Comparison of ENCODE assay signal across 8 mouse cellular contexts in the genomic region with DNA sequence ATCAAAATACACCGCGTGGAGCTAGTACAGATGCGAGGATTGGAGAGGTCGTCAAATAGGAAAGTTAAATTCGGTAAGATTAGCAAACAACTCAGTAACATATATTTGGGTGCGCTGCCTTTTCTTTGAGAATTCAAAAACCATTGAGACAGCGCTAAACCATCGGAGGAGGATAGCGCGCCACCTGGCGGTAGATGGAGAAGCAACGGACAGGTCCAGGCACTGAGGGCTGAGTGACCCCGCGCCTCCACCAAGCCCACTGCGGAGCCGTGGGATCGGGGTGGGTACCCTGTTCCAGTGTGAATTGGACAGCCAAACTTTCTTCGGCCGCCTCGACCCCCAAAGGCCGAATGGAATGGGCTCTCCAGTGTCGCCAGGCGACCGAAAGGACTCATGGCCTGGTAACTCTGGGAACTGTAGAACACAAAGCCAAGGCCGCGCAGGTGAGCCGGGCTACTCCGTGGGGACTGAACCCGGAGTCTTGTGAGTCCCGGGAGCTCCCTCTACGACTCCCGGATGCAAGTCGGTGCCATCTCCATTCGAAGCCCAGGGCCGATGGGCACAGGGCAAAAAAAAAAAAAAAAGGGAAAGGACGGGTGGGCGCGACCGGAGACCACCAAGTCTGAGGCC. TPM values are rescaled to one million over a fixed set of nuclear protein-coding genes. Genes with fewer than 3 reads are reported as not detected.
DNase-seq lines count a peak whose midpoint lies in the region; ATAC-seq and TF ChIP-seq lines count a peak whose summit lies in the region.

No protein-coding gene starts in this region.

- H3K36me3 ChIP-seq in embryonic facial prominence, embryonic 15.5 days, result 0 out of 2 replicates have a peak, but pooled peaks cover 13% of the 10 kb centered on the region
- H3K36me3 ChIP-seq in heart, embryonic 11.5 days (ENCODE audit: control insufficient read depth, insufficient read depth, low read length), result no peaks in the 10 kb centered on the region
- peaks cover 1% of the 10 kb centered on the region; the same call in 1 of the 2 replicates for H3K36me3 ChIP-seq in kidney, embryonic 16.5 days (ENCODE audit: insufficient read depth, low read length)
- H3K36me3 ChIP-seq in splenic B cell, adult 2 months (ENCODE audit: control insufficient read depth, insufficient read depth, low read length, poor library complexity, severe bottlenecking), result no peaks in the 10 kb centered on the region

- H3K4me2 ChIP-seq in embryonic facial prominence, embryonic 15.5 days (replicated peaks), result peak overlapping the region; percentile 73
- peak overlapping the region; percentile 86 for H3K4me2 ChIP-seq in heart, embryonic 11.5 days
- peak overlapping the region; percentile 83 for H3K4me2 ChIP-seq in kidney, embryonic 16.5 days (replicated peaks; ENCODE audit: low read depth, low read length)

- peak; percentile 64 for ATAC-seq in embryonic facial prominence, embryonic 15.5 days (ENCODE audit: insufficient number of reproducible peaks, low FRiP score, low TSS enrichment, low read depth)
- 0 out of 2 replicates have a peak, but pooled peaks have one; percentile 57 for ATAC-seq in heart, embryonic 11.5 days (replicated peaks; ENCODE audit: insufficient number of reproducible peaks, low FRiP score, low TSS enrichment)
- ATAC-seq in kidney, embryonic 16.5 days (ENCODE audit: low FRiP score, low TSS enrichment), result peak; percentile 81

- TF ChIP-seq POLR2A in bone marrow, adult 2 months (IDR thresholded peaks at IDR 0.05; ENCODE audit: borderline replicate concordance, control insufficient read depth, low read depth, low read length), result no peak

- H3K4me3 ChIP-seq in bone marrow, adult 2 months (replicated peaks; ENCODE audit: control insufficient read depth, low read depth, low read length), result no peak overlapping the region
- H3K4me3 ChIP-seq in embryonic facial prominence, embryonic 15.5 days (replicated peaks), result peak overlapping the region; percentile 79
- peak overlapping the region; percentile 59 for H3K4me3 ChIP-seq in heart, embryonic 11.5 days (ENCODE audit: low read depth, low read length)
- peak overlapping the region; percentile 71 for H3K4me3 ChIP-seq in kidney, embryonic 16.5 days (ENCODE audit: low read length)

- H3K27ac ChIP-seq in bone marrow, adult 2 months (ENCODE audit: control insufficient read depth, insufficient read depth, low read depth, low read length, poor library complexity), result no peak overlapping the region
- H3K27ac ChIP-seq in embryonic facial prominence, embryonic 15.5 days (replicated peaks), result peak overlapping the region; percentile 91
- H3K27ac ChIP-seq in heart, embryonic 11.5 days (ENCODE audit: low read depth, low read length), result no peak overlapping the region
- no peak overlapping the region; the same call in 1 of the 2 replicates for H3K27ac ChIP-seq in kidney, embryonic 16.5 days (ENCODE audit: low read length)

- H3K9me3 ChIP-seq in embryonic facial prominence, embryonic 15.5 days (replicated peaks), result no peaks in the 10 kb centered on the region
- no peaks in the 10 kb centered on the region for H3K9me3 ChIP-seq in heart, embryonic 11.5 days (replicated peaks; ENCODE audit: control insufficient read depth, low read length)
- no peaks in the 10 kb centered on the region for H3K9me3 ChIP-seq in kidney, embryonic 16.5 days (ENCODE audit: low read length)

- 7% methylated on average over 39 of the region's 39 CpGs for WGBS in bone marrow, adult 2 months
- WGBS in embryonic facial prominence, embryonic 15.5 days, result 2% methylated on average over 39 of the region's 39 CpGs
- 2% methylated on average over 35 of the region's 39 CpGs for WGBS in heart, embryonic 11.5 days (ENCODE audit: insufficient replicate concordance)
- whole genome bisulfite sequencing in kidney, embryonic 16.5 days, result 2% methylated on average over 39 of the region's 39 CpGs

- DNase-seq in A20 (ENCODE audit: low read depth, low spot score), result peak; percentile 67
- peak; percentile 77 for DNase-seq in liver
- peak; percentile 46 to 75 for DNase-seq in natural killer cell, adult 2 months (ENCODE audit: low spot score in 2 of 2)
- peak; percentile 85 for DNase-seq in splenic B cell, adult 2 months (ENCODE audit: low read depth, low spot score)

- peaks cover 3% of the 10 kb centered on the region; the same call in 1 of the 2 replicates for H3K27me3 ChIP-seq in embryonic facial prominence, embryonic 15.5 days
- H3K27me3 ChIP-seq in heart, embryonic 11.5 days (ENCODE audit: control insufficient read depth, insufficient read depth, low read length), result peaks cover 32% of the 10 kb centered on the region
- H3K27me3 ChIP-seq in kidney, embryonic 16.5 days (ENCODE audit: insufficient read depth, low read length), result peaks cover 6% of the 10 kb centered on the region; the same call in 1 of the 2 replicates
- 0 out of 2 replicates have a peak, but pooled peaks cover 1% of the 10 kb centered on the region for H3K27me3 ChIP-seq in splenic B cell, adult 2 months (ENCODE audit: control insufficient read depth, insufficient read depth, low read length, poor library complexity, severe bottlenecking)

- peak overlapping the region; percentile 83 for H3K9ac ChIP-seq in embryonic facial prominence, embryonic 15.5 days
- peak overlapping the region; percentile 63 for H3K9ac ChIP-seq in heart, embryonic 11.5 days (ENCODE audit: low read depth, low read length)
- peak overlapping the region; percentile 84 for H3K9ac ChIP-seq in kidney, embryonic 16.5 days (replicated peaks; ENCODE audit: low read length)

- no peaks in the 10 kb centered on the region for H3K4me1 ChIP-seq in bone marrow, adult 2 months (ENCODE audit: control insufficient read depth, insufficient read depth, low read length)
- peaks cover 37% of the 10 kb centered on the region for H3K4me1 ChIP-seq in embryonic facial prominence, embryonic 15.5 days
- 0 out of 2 replicates have a peak, but pooled peaks cover 6% of the 10 kb centered on the region for H3K4me1 ChIP-seq in heart, embryonic 11.5 days (ENCODE audit: control insufficient read depth, insufficient read depth, low read length)
- peaks cover 8% of the 10 kb centered on the region; the same call in 1 of the 2 replicates for H3K4me1 ChIP-seq in kidney, embryonic 16.5 days (ENCODE audit: insufficient read depth, low read length)

- TF ChIP-seq CTCF in bone marrow, adult 2 months (IDR thresholded peaks at IDR 0.05; ENCODE audit: control insufficient read depth, insufficient read depth, low read length), result peak; percentile 89

RNA-seq across cellular contexts. Expression of gene Col26a1, which starts 1.5 kb away (rescaled TPM):
- polyA plus RNA-seq in bone marrow, adult 2 months (2011; ENCODE audit: insufficient read depth, insufficient read length, low replicate concordance, missing spikeins), result not detected in 2 replicates
- polyA plus RNA-seq in embryonic facial prominence, embryonic 15.5 days (2015; fragmentation: Nextera tagmentation; extraction: Ambion mirVana), result 247 and 258 TPM in 2 replicates
- polyA plus RNA-seq in heart, embryonic 11.5 days (2014; fragmentation: Nextera tagmentation; extraction: Ambion mirVana), result 13.3 and 16.3 TPM in 2 replicates
- polyA plus RNA-seq in kidney, embryonic 16.5 days (2015; fragmentation: Nextera tagmentation; extraction: Ambion mirVana), result 48.1 and 51.5 TPM in 2 replicates

RNA-seq across cellular contexts. Expression of gene Ift22, which starts 26.5 kb away (rescaled TPM):
- polyA plus RNA-seq in bone marrow, adult 2 months (2011; ENCODE audit: insufficient read depth, insufficient read length, low replicate concordance, missing spikeins), result 1.7 and 10.7 TPM in 2 replicates
- polyA plus RNA-seq in embryonic facial prominence, embryonic 15.5 days (2015; fragmentation: Nextera tagmentation; extraction: Ambion mirVana), result 76.5 and 104 TPM in 2 replicates
- 41.4 and 45.5 TPM in 2 replicates for polyA plus RNA-seq in heart, embryonic 11.5 days (2014; fragmentation: Nextera tagmentation; extraction: Ambion mirVana)
- polyA plus RNA-seq in kidney, embryonic 16.5 days (2015; fragmentation: Nextera tagmentation; extraction: Ambion mirVana), result 87.8 and 88.1 TPM in 2 replicates

Comparison
In these comparisons a context has a peak if more than half of its experiments do, and no peak if none do; other contexts are left out.
1. RNA of gene Col26a1, which starts 1.5 kb away (polyA plus RNA-seq): 247 to 258 TPM in embryonic facial prominence, embryonic 15.5 days, 48.1 to 51.5 TPM in kidney, embryonic 16.5 days and 13.3 to 16.3 TPM in heart, embryonic 11.5 days; not detected in bone marrow, adult 2 months; every median in the first group is over 10 times any median in the second.
2. Peak in every context shown above with its lines, with median percentiles within 50 percentile points of each other: DNase-seq, ATAC-seq, H3K4me2 ChIP-seq and H3K9ac ChIP-seq.